Mouse (Mus musculus) common myeloid progenitor, adult 5-6 weeks (primary cell): ENCODE data around the gene Tmem62. TPM values are rescaled to one million over a fixed set of nuclear protein-coding genes. Genes with fewer than 3 reads are reported as not detected.

Experiments
- ATAC-seq: replicated peaks from 2 replicates; pipeline ENCODE4 v1.8.0; 2016; ENCODE audit warnings: low read depth, mild to moderate bottlenecking, moderate TSS enrichment, inconsistent platforms; ENCODE audit not compliant: poor library complexity, severe bottlenecking
- total RNA-seq: library from RNA; stranded (forward); fragments of 200-1000, 187-1606 nt; gene quantifications from 2 replicates; pipeline ENCODE4 v1.2.3, GENCODE M21; 2017

Tmem62 gene
- total RNA-seq, 1 experiment from 2014 or later = 4.4 TPM

DNA sequence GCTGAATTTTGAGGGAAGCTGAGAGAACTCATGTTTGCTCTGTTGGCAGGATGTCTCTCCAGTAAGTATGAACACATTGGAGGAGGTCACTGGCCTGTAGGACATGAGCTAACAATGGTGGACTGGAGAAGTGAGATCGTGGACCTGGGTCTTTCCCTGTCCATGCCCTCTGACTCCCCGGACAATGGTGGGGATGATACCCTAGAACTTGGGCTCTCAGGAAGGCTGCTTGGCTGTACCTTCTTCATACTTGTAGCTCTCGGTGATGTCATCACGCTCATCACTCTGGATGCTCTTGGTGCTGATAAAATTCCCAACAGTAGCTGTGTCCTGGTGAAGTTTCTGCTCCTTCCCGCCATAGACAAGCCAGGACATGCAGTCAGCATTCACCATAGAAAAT is 75.4 kb downstream of the Tmem62 start:
- no peak for ATAC-seq

DNA sequence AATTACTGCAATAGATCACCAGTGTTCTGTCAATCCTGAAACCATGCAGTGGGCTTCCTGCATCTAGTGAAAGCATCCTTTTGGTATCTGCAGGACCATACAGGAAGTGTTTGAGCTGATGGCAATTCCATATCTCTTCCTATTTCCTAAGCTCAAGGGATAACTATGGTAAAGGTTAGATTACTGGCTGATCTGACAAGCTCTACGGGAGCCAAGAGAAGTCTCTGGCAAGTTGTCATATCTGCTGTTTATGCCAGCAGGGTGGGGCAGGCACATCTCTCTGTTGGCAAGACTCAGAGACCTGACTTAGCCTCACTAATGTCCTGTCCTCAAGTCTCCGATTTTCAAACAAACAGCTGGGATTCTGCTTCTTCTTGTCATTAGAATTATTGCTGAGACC is 77.2 kb downstream of the Tmem62 start:
- ATAC-seq = no peak

DNA sequence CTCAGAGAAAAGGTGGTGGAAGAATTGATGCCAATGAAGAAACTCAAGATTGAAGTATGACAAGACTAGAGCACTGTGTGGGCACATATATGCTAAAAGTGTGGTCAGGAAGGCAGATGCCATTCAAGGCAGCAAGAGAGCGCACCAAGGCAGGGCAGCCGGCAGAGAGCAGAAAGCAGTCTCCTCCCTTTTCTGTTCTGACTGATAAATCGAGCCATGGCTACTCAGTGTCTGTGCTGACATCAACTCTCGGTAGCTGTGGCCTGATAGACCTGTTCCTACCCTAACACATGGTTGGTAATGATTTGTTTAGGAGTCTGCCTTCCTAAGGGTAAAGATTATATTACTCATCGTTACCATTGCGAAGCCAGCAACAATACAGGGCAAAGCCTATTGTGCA is 79.1 kb downstream of the Tmem62 start:
- ATAC-seq = 0 out of 2 replicates have a peak, but pooled peaks have one; percentile 11

Other genes starting within 250 kb of the Tmem62 start
- gene Cdan1, start 126.9 kb upstream of the Tmem62 start, total RNA-seq = 17.3 and 25.6 TPM in 2 replicates
- gene Ttbk2, start 126.4 kb upstream of the Tmem62 start, total RNA-seq = 5.5 and 6.4 TPM in 2 replicates
- 30.4 and 33.0 TPM in 2 replicates for gene Ubr1, start 6.3 kb upstream of the Tmem62 start, total RNA-seq
- 34.7 and 53.0 TPM in 2 replicates for gene Ccndbp1, start 31.4 kb downstream of the Tmem62 start, total RNA-seq
- 7.8 and 10.2 TPM in 2 replicates for gene Epb42, start 60.1 kb downstream of the Tmem62 start, total RNA-seq
- not detected in 2 replicates for gene Tgm5, start 108.8 kb downstream of the Tmem62 start, total RNA-seq
- not detected in 2 replicates for gene Tgm7, start 132.8 kb downstream of the Tmem62 start, total RNA-seq
- gene Adal, start 163.4 kb downstream of the Tmem62 start, total RNA-seq = 8.1 and 14.7 TPM in 2 replicates
- gene Lcmt2, start 163.6 kb downstream of the Tmem62 start, total RNA-seq = 8.9 and 11.9 TPM in 2 replicates
- gene Tubgcp4, start 193.6 kb downstream of the Tmem62 start, total RNA-seq = 30.3 and 32.1 TPM in 2 replicates
- gene Zscan29, start 194.1 kb downstream of the Tmem62 start, total RNA-seq = 18.0 and 20.1 TPM in 2 replicates